Mouse (Mus musculus) heart, embryonic 15.5 days (tissue): ENCODE measurements around the gene Apol10b. TPM values are rescaled to one million over a fixed set of nuclear protein-coding genes. Genes with fewer than 3 reads are reported as not detected.
"Not testable (repeated sequence)": the region's sequence is repeated elsewhere in the genome, so short reads cannot be mapped to it uniquely, and the experiment has no call there.

ENCODE experiments used
- ATAC-seq: fragments of 200-750 bp; cut with Nextera tagmentation; replicated peaks from 2 replicates; pipeline ENCODE4 v1.8.0; 2017; ENCODE audit warnings: low read depth, moderate TSS enrichment; ENCODE audit not compliant: insufficient number of reproducible peaks, insufficient read depth, low FRiP score
- H3K27ac ChIP-seq: fragments of 300-500 bp; sonication (generic); 2 replicates; pipeline ENCODE4 v1.5.1; 2015; ENCODE audit warnings: mild to moderate bottlenecking, inconsistent platforms
- H3K27me3 ChIP-seq: fragments of 300-500 bp; sonication (generic); 2 replicates; pipeline ENCODE4 v1.6.1; 2015; ENCODE audit warnings: inconsistent platforms
- H3K36me3 ChIP-seq: fragments of 300-500 bp; sonication (generic); 2 replicates; pipeline ENCODE4 v1.6.1; 2015; ENCODE audit warnings: mild to moderate bottlenecking, inconsistent platforms
- H3K4me1 ChIP-seq: fragments of 300-500 bp; sonication (generic); replicated peaks from 2 replicates; pipeline ENCODE4 v1.6.1; 2015; ENCODE audit warnings: inconsistent platforms
- H3K4me2 ChIP-seq: fragments of 300-500 bp; sonication (generic); 2 replicates; pipeline ENCODE4 v1.6.1; 2015; ENCODE audit warnings: inconsistent platforms, mild to moderate bottlenecking, moderate library complexity
- H3K4me3 ChIP-seq: fragments of 300-500 bp; sonication (generic); 2 replicates; pipeline ENCODE4 v1.5.1; 2015; ENCODE audit warnings: mild to moderate bottlenecking, inconsistent platforms
- H3K9ac ChIP-seq: fragments of 300-500 bp; sonication (generic); 2 replicates; pipeline ENCODE4 v1.6.1; 2015; ENCODE audit warnings: mild to moderate bottlenecking, inconsistent platforms
- H3K9me3 ChIP-seq: fragments of 300-500 bp; sonication (generic); replicated peaks from 2 replicates; pipeline ENCODE4 v1.6.1; 2016; ENCODE audit warnings: inconsistent platforms
- WGBS: fragments of 180-500 bp; shearing (Covaris S2); methylation state at CpG from one replicate; pipeline ENCODE4 v1.1.7; 2015; ENCODE audit warnings: mixed read lengths; 5-methylcytosine and 5-hydroxymethylcytosine counted together
- polyA plus RNA-seq: library from polyadenylated mRNA; unstranded; fragments of >200 nt; fragmentation: Nextera tagmentation; extraction: Ambion mirVana; gene quantifications from 2 replicates; pipeline ENCODE4 v1.2.1, GENCODE M21; 2015

Apol10b gene
- polyA plus RNA-seq, result 0.06 and 0.08 TPM in 2 replicates

GRCm38 (mm10) chr15:77595961-77596360 is at the start of gene Apol10b:
Gene Apol10b (minus strand): TSS chr15:77596125.
- Histone ChIP-seq H3K4me3 (no peak within 1 kb of the TSS), H3K36me3 (no peaks in the 10 kb centered on the region), H3K27ac (no peak within 1 kb of the TSS), H3K9ac (no peak within 1 kb of the TSS), H3K27me3 (no peaks in the 10 kb centered on the region), H3K4me2 (no peak within 1 kb of the TSS), H3K4me1 (peaks cover 2% of the 10 kb centered on the region; the same call in 1 of the 2 replicates), H3K9me3 (no peaks in the 10 kb centered on the region)
- ATAC-seq, result no peak
- WGBS, result 55% methylated on average over 5 of the region's 5 CpGs

- not testable (repeated sequence) for ATAC-seq, H3K4me3 ChIP-seq
- WGBS, result 60% methylated on average over 2 of the region's 2 CpGs
Observed at GRCm38 (mm10) chr15:77643176-77643575, 47.3 kb upstream of the Apol10b start, which contains the start of gene Apol11b. Gene Apol11b (minus strand): TSS chr15:77643286.

GRCm38 (mm10) chr15:77629822-77630221 is 33.9 kb upstream of the Apol10b start:
- ATAC-seq, H3K9me3 ChIP-seq, H3K27me3 ChIP-seq, H3K4me1 ChIP-seq, H3K36me3 ChIP-seq, H3K4me3 ChIP-seq, H3K4me2 ChIP-seq, H3K9ac ChIP-seq, H3K27ac ChIP-seq: not testable (repeated sequence)
- WGBS, result 66% methylated on average over 3 of the region's 3 CpGs

More at GRCm38 (mm10) chr15:77643176-77643575, 47.3 kb upstream of the Apol10b start, which contains the start of gene Apol11b:
- H3K4me1 ChIP-seq, H3K4me2 ChIP-seq, H3K9me3 ChIP-seq, H3K27ac ChIP-seq, H3K27me3 ChIP-seq, H3K9ac ChIP-seq, H3K36me3 ChIP-seq: not testable (repeated sequence)

GRCm38 (mm10) chr15:77628647-77629046 is 32.7 kb upstream of the Apol10b start:
- not testable (repeated sequence) for H3K27ac ChIP-seq, H3K36me3 ChIP-seq, H3K27me3 ChIP-seq, H3K9me3 ChIP-seq, H3K4me1 ChIP-seq, H3K9ac ChIP-seq, H3K4me3 ChIP-seq, ATAC-seq, H3K4me2 ChIP-seq
- WGBS, result 50% methylated on average over 9 of the region's 9 CpGs

- not testable (repeated sequence) for ATAC-seq, H3K9ac ChIP-seq, H3K4me2 ChIP-seq, H3K4me3 ChIP-seq, H3K4me1 ChIP-seq, H3K27ac ChIP-seq, H3K36me3 ChIP-seq, H3K27me3 ChIP-seq, H3K9me3 ChIP-seq
- 54% methylated on average over 4 of the region's 4 CpGs for WGBS
Observed at GRCm38 (mm10) chr15:77626471-77626870, 30.5 kb upstream of the Apol10b start.

GRCm38 (mm10) chr15:77624710-77625109 is 28.8 kb upstream of the Apol10b start:
- Histone ChIP-seq H3K27me3 (no peaks in the 10 kb centered on the region), H3K36me3 (no peaks in the 10 kb centered on the region), H3K27ac (no peak overlapping the region), H3K9ac (no peak overlapping the region), H3K4me1 (no peaks in the 10 kb centered on the region), H3K4me3 (no peak overlapping the region), H3K4me2 (no peak overlapping the region), H3K9me3 (no peaks in the 10 kb centered on the region)
- 79% methylated on average over 1 of the region's 1 CpGs for WGBS
- no peak for ATAC-seq

GRCm38 (mm10) chr15:77606069-77606468 is 10.1 kb upstream of the Apol10b start:
- no peak overlapping the region for H3K9ac ChIP-seq
- ATAC-seq, result no peak
- H3K36me3 ChIP-seq, result no peaks in the 10 kb centered on the region
- H3K9me3 ChIP-seq, result no peaks in the 10 kb centered on the region
- no peaks in the 10 kb centered on the region for H3K27me3 ChIP-seq
- no peak overlapping the region for H3K4me3 ChIP-seq
- no peaks in the 10 kb centered on the region for H3K4me1 ChIP-seq
- 89% methylated on average over 3 of the region's 3 CpGs for WGBS
- no peak overlapping the region for H3K4me2 ChIP-seq
- H3K27ac ChIP-seq, result no peak overlapping the region

- no peaks in the 10 kb centered on the region for H3K9me3 ChIP-seq
- 90% methylated on average over 1 of the region's 1 CpGs for WGBS
- no peak for ATAC-seq
- no peaks in the 10 kb centered on the region for H3K4me1 ChIP-seq
- no peak within 1 kb of the TSS for H3K27ac ChIP-seq
- no peaks in the 10 kb centered on the region for H3K36me3 ChIP-seq
- no peak within 1 kb of the TSS for H3K4me2 ChIP-seq
- no peaks in the 10 kb centered on the region for H3K27me3 ChIP-seq
- no peak within 1 kb of the TSS for H3K4me3 ChIP-seq
- H3K9ac ChIP-seq, result no peak within 1 kb of the TSS
Observed at GRCm38 (mm10) chr15:77598958-77599357, 3.0 kb upstream of the Apol10b start, which contains the start of gene Gm36245. Gene Gm36245 (plus strand): TSS chr15:77599258.

GRCm38 (mm10) chr15:77598429-77598828 is 2.5 kb upstream of the Apol10b start:
- no peaks in the 10 kb centered on the region for H3K27me3 ChIP-seq
- H3K4me1 ChIP-seq, result peaks cover 2% of the 10 kb centered on the region; the same call in 1 of the 2 replicates
- WGBS, result 54% methylated on average over 3 of the region's 3 CpGs
- H3K27ac ChIP-seq, result no peak overlapping the region
- no peak overlapping the region for H3K4me2 ChIP-seq
- H3K9ac ChIP-seq, result no peak overlapping the region
- no peak for ATAC-seq
- no peaks in the 10 kb centered on the region for H3K36me3 ChIP-seq
- H3K4me3 ChIP-seq, result no peak overlapping the region
- H3K9me3 ChIP-seq, result no peaks in the 10 kb centered on the region

- 41% methylated on average over 1 of the region's 1 CpGs for WGBS
- H3K27me3 ChIP-seq, result no peaks in the 10 kb centered on the region
- H3K4me1 ChIP-seq, result peaks cover 2% of the 10 kb centered on the region; the same call in 1 of the 2 replicates
- no peaks in the 10 kb centered on the region for H3K9me3 ChIP-seq
- H3K36me3 ChIP-seq, result no peaks in the 10 kb centered on the region
- no peak overlapping the region for H3K4me3 ChIP-seq
- no peak overlapping the region for H3K4me2 ChIP-seq
- no peak overlapping the region for H3K9ac ChIP-seq
- ATAC-seq, result no peak
- no peak overlapping the region for H3K27ac ChIP-seq
Observed at GRCm38 (mm10) chr15:77593557-77593956, 2.4 kb downstream of the Apol10b start.

GRCm38 (mm10) chr15:77590881-77591280 is 5.0 kb downstream of the Apol10b start:
- Histone ChIP-seq H3K4me2 (no peak overlapping the region), H3K4me1 (peaks cover 2% of the 10 kb centered on the region; the same call in 1 of the 2 replicates), H3K9ac (no peak overlapping the region), H3K27ac (no peak overlapping the region), H3K27me3 (no peaks in the 10 kb centered on the region), H3K9me3 (no peaks in the 10 kb centered on the region), H3K36me3 (no peaks in the 10 kb centered on the region), H3K4me3 (no peak overlapping the region)
- WGBS, result 60% methylated on average over 2 of the region's 2 CpGs
- no peak for ATAC-seq

GRCm38 (mm10) chr15:77588981-77589380 is 6.9 kb downstream of the Apol10b start:
- peaks cover 2% of the 10 kb centered on the region; the same call in 1 of the 2 replicates for H3K4me1 ChIP-seq
- H3K27me3 ChIP-seq, result no peaks in the 10 kb centered on the region
- H3K36me3 ChIP-seq, result no peaks in the 10 kb centered on the region
- H3K9ac ChIP-seq, result no peak overlapping the region
- H3K9me3 ChIP-seq, result no peaks in the 10 kb centered on the region
- no peak overlapping the region for H3K4me2 ChIP-seq
- ATAC-seq, result no peak
- H3K4me3 ChIP-seq, result no peak overlapping the region
- no peak overlapping the region for H3K27ac ChIP-seq
